Mouse (Mus musculus) Patski (cell line): ENCODE measurements around the gene N4bp2l1. TPM values are rescaled to one million over a fixed set of nuclear protein-coding genes. Genes with fewer than 3 reads are reported as not detected.

Source experiments
- ATAC-seq: fragments of 100-300 bp; one replicate; pipeline ENCODE4 v1.8.0; 2021
- CTCF ChIA-PET: fragments of 350-600 bp; sonication (Branson Sonifier 250); formaldehyde crosslinking; loops from one replicate; lab custom pipeline; 2022; ENCODE audit warnings: inconsistent platforms; lab: Charles Lee
- POLR2A ChIA-PET: fragments of 350-600 bp; sonication (Branson Sonifier 250); formaldehyde crosslinking; loops from one replicate; lab custom pipeline; 2022; ENCODE audit warnings: antibody characterized with exemption, inconsistent platforms; lab: Charles Lee
- DNase-seq: peaks from one replicate; pipeline ENCODE4 v3.0.0-alpha.2; 2011; ENCODE audit warnings: low read depth, low spot score
- H3K27me3 ChIP-seq: fragments of 371-371 bp; one replicate; pipeline ENCODE4 v1.5.1; 2021
- CTCF ChIP-seq: fragments of 100-300 bp; IDR thresholded peaks from one replicate; pipeline ENCODE4 v1.5.1; 2021
- in situ Hi-C: fragments of 300-500 bp; cut with MboI; formaldehyde crosslinking; loops from 3 replicates; pipeline ENCODE4 v1.11.1; 2018; ENCODE audit warnings: low pct_unique_long_range_greater_than_20kb, mixed read lengths
- polyA plus RNA-seq: library from polyadenylated mRNA; unstranded; gene quantifications from one replicate; pipeline ENCODE4 v1.2.3, GENCODE M21; 2021

The N4bp2l1 gene
- polyA plus RNA-seq, 1 experiment from 2014 or later: 12.3 TPM

- no peak for DNase-seq
- CTCF ChIA-PET: interaction anchor here (0.9 to 1.3 kb wide), 2 partner anchors 12 to 14 kb away, joined by 4 read pairs; no protein-coding TSS in a partner anchor
- no peaks in the 10 kb centered on the region for H3K27me3 ChIP-seq
- POLR2A ChIA-PET: no interaction called here
- no peak for ATAC-seq
- in situ Hi-C loops: no loop called here
- no peak for TF ChIP-seq CTCF
These were observed 2.6 kb upstream of the N4bp2l1 start for GRCm38 (mm10) chr5:150599301-150600294.

GRCm38 (mm10) chr5:150598202-150599119 is 1.5 kb upstream of the N4bp2l1 start:
- DNase-seq (no peak), ATAC-seq (no peak)
- POLR2A ChIA-PET: no interaction called here
- in situ Hi-C loops: no loop called here
- no peaks in the 10 kb centered on the region for H3K27me3 ChIP-seq
- CTCF ChIA-PET: interaction anchor here (1.3 kb wide), 1 partner anchor 15 kb away, joined by 4 read pairs; no protein-coding TSS in a partner anchor
- TF ChIP-seq CTCF: no peak

GRCm38 (mm10) chr5:150595366-150596016 is 1.5 kb downstream of the N4bp2l1 start:
- no peak for TF ChIP-seq CTCF
- ChIA-PET POLR2A (interaction anchor here (0.8 kb wide), 1 partner anchor 10 kb away, joined by 6 read pairs; no protein-coding TSS in a partner anchor), CTCF (interaction anchor here (1.0 kb wide), 1 partner anchor 20 kb away, joined by 3 read pairs; no protein-coding TSS in a partner anchor)
- no peaks in the 10 kb centered on the region for H3K27me3 ChIP-seq
- DNase-seq (no peak), ATAC-seq (no peak)
- in situ Hi-C loops: no loop called here

GRCm38 (mm10) chr5:150594649-150595339 is 2.2 kb downstream of the N4bp2l1 start:
- POLR2A ChIA-PET: interaction anchor here (0.8 kb wide), 1 partner anchor 9 kb away, joined by 6 read pairs; no protein-coding TSS in a partner anchor
- peak; percentile 72 for ATAC-seq
- no peak for DNase-seq
- TF ChIP-seq CTCF: no peak
- CTCF ChIA-PET: interaction anchor here (1.0 kb wide), 2 partner anchors 20 to 30 kb away, joined by 3 read pairs; no protein-coding TSS in a partner anchor
- no peaks in the 10 kb centered on the region for H3K27me3 ChIP-seq
- in situ Hi-C loops: no loop called here

GRCm38 (mm10) chr5:150593756-150594648 is 3.0 kb downstream of the N4bp2l1 start:
- ATAC-seq (peak; percentile 75), DNase-seq (no peak)
- ChIA-PET POLR2A (interaction anchor here (0.5 to 1.0 kb wide), 2 partner anchors 29 to 41 kb away, joined by 3 read pairs; no protein-coding TSS in a partner anchor), CTCF (interaction anchor here (1.0 kb wide), 1 partner anchor 29 kb away, joined by 3 read pairs; no protein-coding TSS in a partner anchor)
- no peaks in the 10 kb centered on the region for H3K27me3 ChIP-seq
- in situ Hi-C loops: no loop called here
- TF ChIP-seq CTCF: no peak

GRCm38 (mm10) chr5:150592904-150593755 is 3.9 kb downstream of the N4bp2l1 start:
- ATAC-seq (no peak), DNase-seq (no peak)
- no peak for TF ChIP-seq CTCF
- in situ Hi-C loops: no loop called here
- ChIA-PET POLR2A (interaction anchor here (1.0 kb wide), 1 partner anchor 42 kb away, joined by 3 read pairs; no protein-coding TSS in a partner anchor), CTCF (no interaction called here)
- H3K27me3 ChIP-seq: no peaks in the 10 kb centered on the region

GRCm38 (mm10) chr5:150592186-150592903 is 4.6 kb downstream of the N4bp2l1 start:
- DNase-seq (no peak), ATAC-seq (no peak)
- in situ Hi-C loops: no loop called here
- ChIA-PET CTCF (no interaction called here), POLR2A (no interaction called here)
- H3K27me3 ChIP-seq: no peaks in the 10 kb centered on the region
- no peak for TF ChIP-seq CTCF
